Mouse (Mus musculus) limb, embryonic 14.5 days (tissue): ENCODE data around the gene Hesx1. TPM values are rescaled to one million over a fixed set of nuclear protein-coding genes. Genes with fewer than 3 reads are reported as not detected.
"Not testable (repeated sequence)": the region's sequence is repeated elsewhere in the genome, so short reads cannot be mapped to it uniquely, and the experiment has no call there.

ENCODE experiments used
- ATAC-seq: fragments of 200-750 bp; cut with Nextera tagmentation; 2 replicates; pipeline ENCODE4 v1.8.0; 2017; ENCODE audit warnings: low read depth, moderate number of reproducible peaks, moderate TSS enrichment; ENCODE audit not compliant: low FRiP score
- DNase-seq: peaks from one replicate; pipeline ENCODE4 v3.0.0-alpha.2; 2015; ENCODE audit warnings: low spot score
- H3K27ac ChIP-seq: fragments of 300-500 bp; sonication (generic); replicated peaks from 2 replicates; pipeline ENCODE4 v1.5.1; 2014; ENCODE audit warnings: low read depth, mild to moderate bottlenecking, low read length, moderate library complexity, mixed read lengths
- H3K27me3 ChIP-seq: fragments of 300-500 bp; sonication (generic); 2 replicates; pipeline ENCODE4 v1.6.1; 2014; ENCODE audit warnings: low read length, mixed read lengths; ENCODE audit not compliant: control insufficient read depth, insufficient read depth
- H3K36me3 ChIP-seq: fragments of 300-500 bp; sonication (generic); 2 replicates; pipeline ENCODE4 v1.6.1; 2014; ENCODE audit warnings: mild to moderate bottlenecking, low read length, moderate library complexity, mixed read lengths; ENCODE audit not compliant: control insufficient read depth, insufficient read depth
- H3K4me1 ChIP-seq: fragments of 300-500 bp; sonication (generic); 2 replicates; pipeline ENCODE4 v1.6.1; 2014; ENCODE audit warnings: antibody characterized with exemption, low read length, mixed read lengths; ENCODE audit not compliant: control insufficient read depth, insufficient read depth
- H3K4me2 ChIP-seq: fragments of 300-500 bp; sonication (generic); replicated peaks from 2 replicates; pipeline ENCODE4 v1.6.1; 2014; ENCODE audit warnings: low read depth, mild to moderate bottlenecking, low read length, moderate library complexity; ENCODE audit not compliant: severe bottlenecking
- H3K4me3 ChIP-seq: fragments of 300-500 bp; sonication (generic); replicated peaks from 2 replicates; pipeline ENCODE4 v1.5.1; 2014; ENCODE audit warnings: low read length
- H3K9ac ChIP-seq: fragments of 300-500 bp; sonication (generic); 2 replicates; pipeline ENCODE4 v1.6.1; 2014; ENCODE audit warnings: mild to moderate bottlenecking, low read depth, low read length, moderate library complexity; ENCODE audit not compliant: severe bottlenecking
- H3K9me3 ChIP-seq: fragments of 300-500 bp; sonication (generic); 2 replicates; pipeline ENCODE4 v1.6.1; 2016; ENCODE audit warnings: low read length; ENCODE audit not compliant: control insufficient read depth
- POLR2A ChIP-seq: fragments of 200-500 bp; IDR thresholded peaks from 2 replicates; pipeline ENCODE4 v1.8.0; 2012; ENCODE audit warnings: inconsistent platforms, mild to moderate bottlenecking, moderate library complexity, borderline replicate concordance; ENCODE audit not compliant: insufficient read depth, insufficient read length; ENCODE audit errors: extremely low read depth
- WGBS: fragments of 180-500 bp; shearing (Covaris S2); extraction: QIAGEN DNeasy Blood & Tissue Kit; methylation state at CpG from one replicate; pipeline ENCODE4 v1.1.7; 2014; 5-methylcytosine and 5-hydroxymethylcytosine counted together
- polyA plus RNA-seq, 2 experiments: library from polyadenylated mRNA; depleted of rRNA in 1 of 2; stranded (reverse) in 1 of 2; unstranded in 1 of 2; fragments of >200 nt; fragmentation: Nextera tagmentation in 1 of 2; extraction: Ambion mirVana in 1 of 2; gene quantifications; 2 replicates each; pipeline versions ENCODE4 v1.2.1 to v1.2.3; 2012 to 2014

Hesx1 gene
- polyA plus RNA-seq (2012; rRNA removed) (0.14 TPM in 1 of 2 replicates, not detected in the other), polyA plus RNA-seq (2014; fragmentation: Nextera tagmentation; extraction: Ambion mirVana) (not detected in 2 replicates)

- Histone ChIP-seq H3K4me2 (peak within 1 kb of the TSS; percentile 45), H3K4me1 (peaks cover 9% of the 10 kb centered on the region), H3K9me3 (no peaks in the 10 kb centered on the region), H3K27me3 (no peaks in the 10 kb centered on the region), H3K36me3 (no peaks in the 10 kb centered on the region), H3K27ac (peak within 1 kb of the TSS; percentile 33; the same call in 1 of the 2 replicates), H3K4me3 (peak within 1 kb of the TSS; percentile 27), H3K9ac (peak within 1 kb of the TSS; percentile 35; the same call in 1 of the 2 replicates)
- DNase-seq (peak; percentile 59), ATAC-seq (no peak)
- no peak for TF ChIP-seq POLR2A
- WGBS = 10% methylated on average over 16 of the region's 16 CpGs
Observed at GRCm38 (mm10) chr14:26994211-26994741, at the start of gene Hesx1. Gene Hesx1, plus strand, starts transcription at chr14:26994416.

- peaks cover 42% of the 10 kb centered on the region for H3K36me3 ChIP-seq
- not testable (repeated sequence) for H3K4me3 ChIP-seq, H3K4me1 ChIP-seq, ATAC-seq, H3K9me3 ChIP-seq, H3K27ac ChIP-seq, DNase-seq, H3K4me2 ChIP-seq, H3K9ac ChIP-seq, H3K27me3 ChIP-seq
- 81% methylated on average over 2 of the region's 2 CpGs for WGBS
Observed at GRCm38 (mm10) chr14:26956139-26956538, 38.1 kb upstream of the Hesx1 start.

GRCm38 (mm10) chr14:26960518-26960917 lies 33.7 kb upstream of the Hesx1 start:
- H3K9ac ChIP-seq = no peak overlapping the region
- peaks cover 30% of the 10 kb centered on the region for H3K36me3 ChIP-seq
- ATAC-seq = no peak

GRCm38 (mm10) chr14:26969164-26969563 lies 25.1 kb upstream of the Hesx1 start:
- Histone ChIP-seq H3K36me3 (no peaks in the 10 kb centered on the region), H3K27ac (no peak overlapping the region), H3K4me3 (peak overlapping the region; percentile 92), H3K4me1 (no peaks in the 10 kb centered on the region; the same call in 1 of the 2 replicates), H3K27me3 (no peaks in the 10 kb centered on the region), H3K4me2 (peak overlapping the region; percentile 54), H3K9me3 (no peaks in the 10 kb centered on the region), H3K9ac (peak overlapping the region; percentile 91)
- TF ChIP-seq POLR2A = no peak
- DNase-seq = no peak
- WGBS = 71% methylated on average over 3 of the region's 3 CpGs
- no peak for ATAC-seq

More at GRCm38 (mm10) chr14:26960518-26960917, 33.7 kb upstream of the Hesx1 start:
- Histone ChIP-seq H3K4me1 (no peaks in the 10 kb centered on the region), H3K9me3 (no peaks in the 10 kb centered on the region), H3K27ac (no peak overlapping the region), H3K4me2 (no peak overlapping the region), H3K4me3 (no peak overlapping the region), H3K27me3 (no peaks in the 10 kb centered on the region)
- no peak for TF ChIP-seq POLR2A
- no peak for DNase-seq
- WGBS = 84% methylated on average over 1 of the region's 1 CpGs

GRCm38 (mm10) chr14:26969856-26970407 lies 24.3 kb upstream of the Hesx1 start:
- WGBS = under 1% methylated on average over 58 of the region's 62 CpGs
- Histone ChIP-seq H3K4me1 (no peaks in the 10 kb centered on the region; the same call in 1 of the 2 replicates), H3K4me3 (peak overlapping the region; percentile 92), H3K27ac (peak overlapping the region; percentile 94), H3K9ac (peak overlapping the region; percentile 91), H3K4me2 (peak overlapping the region; percentile 54), H3K36me3 (no peaks in the 10 kb centered on the region), H3K9me3 (no peaks in the 10 kb centered on the region), H3K27me3 (no peaks in the 10 kb centered on the region)
- TF ChIP-seq POLR2A = 0 out of 2 replicates have a peak, but pooled peaks have one; percentile 18
- ATAC-seq = peak; percentile 83
- DNase-seq = peak; percentile 44
